8 mouse cellular contexts compared by ENCODE assay signal in genomic region chr10:3810476-3811273, GRCm38 (mm10).
A peak's percentile ranks its signal among the peaks of the same experiment; 100 is the strongest.
DNase-seq lines count a peak whose midpoint lies in the region; ATAC-seq lines count a peak whose summit lies in the region.
"Had no signal": no experiment of that assay in that cellular context is flagged by ENCODE, and none has a peak within 500 bp of the region (broad histone marks: within the 10 kb centered on the region; RNA-seq: fewer than 3 reads in every experiment).

No protein-coding gene starts in this region.

- no peaks in the 10 kb centered on the region for H3K27me3 ChIP-seq in heart, embryonic 16.5 days (ENCODE audit: control insufficient read depth, insufficient read depth, low read length)
- no peaks in the 10 kb centered on the region for H3K27me3 ChIP-seq in forebrain, embryonic 14.5 days (replicated peaks; ENCODE audit: control insufficient read depth, insufficient read depth, low read length)
- H3K27me3 ChIP-seq: neural tube, embryonic 12.5 days had no signal

- no peak overlapping the region for H3K4me3 ChIP-seq in heart, embryonic 16.5 days (ENCODE audit: low read length)
- no peak overlapping the region for H3K4me3 ChIP-seq in forebrain, embryonic 14.5 days (ENCODE audit: low read depth, low read length)
- H3K4me3 ChIP-seq: neural tube, embryonic 12.5 days had no signal

- 30% methylated on average over 10 of the region's 10 CpGs for WGBS in heart, embryonic 16.5 days
- 66% methylated on average over 10 of the region's 10 CpGs for WGBS in forebrain, embryonic 14.5 days

- H3K27ac ChIP-seq in heart, embryonic 16.5 days (ENCODE audit: low read length), result peak overlapping the region; percentile 31; the same call in 1 of the 2 replicates
- H3K27ac ChIP-seq in forebrain, embryonic 14.5 days (ENCODE audit: low read depth, low read length), result no peak overlapping the region
- H3K27ac ChIP-seq: neural tube, embryonic 12.5 days had no signal

- no peak overlapping the region for H3K9ac ChIP-seq in heart, embryonic 16.5 days (ENCODE audit: low read length)
- no peak overlapping the region for H3K9ac ChIP-seq in forebrain, embryonic 14.5 days (ENCODE audit: low read length)
- H3K9ac ChIP-seq: neural tube, embryonic 12.5 days had no signal

- ATAC-seq in heart, embryonic 16.5 days (replicated peaks; ENCODE audit: extremely low read depth, insufficient read depth, low FRiP score), result peak; percentile 86
- no peak for ATAC-seq in forebrain, embryonic 14.5 days

- H3K9me3 ChIP-seq in heart, embryonic 16.5 days (replicated peaks; ENCODE audit: control insufficient read depth, low read length), result no peaks in the 10 kb centered on the region
- H3K9me3 ChIP-seq in forebrain, embryonic 14.5 days (replicated peaks; ENCODE audit: control insufficient read depth, low read length), result no peaks in the 10 kb centered on the region
- H3K9me3 ChIP-seq: neural tube, embryonic 12.5 days had no signal

- H3K36me3 ChIP-seq in heart, embryonic 16.5 days (ENCODE audit: control insufficient read depth, insufficient read depth), result no peaks in the 10 kb centered on the region
- no peaks in the 10 kb centered on the region for H3K36me3 ChIP-seq in forebrain, embryonic 14.5 days (ENCODE audit: control insufficient read depth, insufficient read depth, low read length)
- H3K36me3 ChIP-seq: neural tube, embryonic 12.5 days had no signal

- H3K4me2 ChIP-seq in heart, embryonic 16.5 days (ENCODE audit: low read depth, low read length), result no peak overlapping the region
- H3K4me2 ChIP-seq in forebrain, embryonic 14.5 days (ENCODE audit: low read length), result no peak overlapping the region
- H3K4me2 ChIP-seq: neural tube, embryonic 12.5 days had no signal

- H3K4me1 ChIP-seq in heart, embryonic 16.5 days (ENCODE audit: control insufficient read depth, insufficient read depth, low read length), result peaks cover 19% of the 10 kb centered on the region
- H3K4me1 ChIP-seq in forebrain, embryonic 14.5 days (ENCODE audit: control insufficient read depth, insufficient read depth, low read length), result no peaks in the 10 kb centered on the region
- H3K4me1 ChIP-seq: neural tube, embryonic 12.5 days had no signal

- DNase-seq in Muller cell, postnatal 12 days (ENCODE audit: inconsistent ontology term), result peak; percentile 30
- peak; percentile 29 for DNase-seq in adrenal gland, adult 8-10 months
- peak; percentile 40 to 80 for DNase-seq in kidney, postnatal 25 days
- no peak for DNase-seq in spleen, postnatal 4 days (ENCODE audit: low spot score in 2 of 2)
- no peak for DNase-seq in spleen, postnatal 10 days (ENCODE audit: low spot score in 2 of 2)
- DNase-seq in forebrain, embryonic 14.5 days (ENCODE audit: low spot score), result no peak

Comparison
In these comparisons a context has a peak if more than half of its experiments do, and no peak if none do; other contexts are left out.
1. DNase-seq: peak in Muller cell, postnatal 12 days (single experiment), adrenal gland, adult 8-10 months (single experiment) and kidney, postnatal 25 days (2 of 2); none in spleen, postnatal 4 days (0 of 2), spleen, postnatal 10 days (0 of 2) and forebrain, embryonic 14.5 days (single experiment).